Mouse (Mus musculus) midbrain, embryonic 12.5 days (tissue): ENCODE results near the gene Gm49601. TPM values are rescaled to one million over a fixed set of nuclear protein-coding genes. Genes with fewer than 3 reads are reported as not detected.

Experiments
- ATAC-seq: fragments of 200-750 bp; cut with Nextera tagmentation; 2 replicates; pipeline ENCODE4 v1.8.0; 2017; ENCODE audit warnings: low read depth, moderate TSS enrichment, moderate library complexity; ENCODE audit not compliant: low FRiP score
- H3K27ac ChIP-seq: fragments of 300-500 bp; sonication (generic); replicated peaks from 2 replicates; pipeline ENCODE4 v1.5.1; 2016; ENCODE audit warnings: mild to moderate bottlenecking
- H3K27me3 ChIP-seq: fragments of 300-500 bp; sonication (generic); 2 replicates; pipeline ENCODE4 v1.6.1; 2016; ENCODE audit warnings: mild to moderate bottlenecking
- H3K36me3 ChIP-seq: fragments of 300-500 bp; sonication (generic); 2 replicates; pipeline ENCODE4 v1.6.1; 2016
- H3K4me1 ChIP-seq: fragments of 300-500 bp; sonication (generic); 2 replicates; pipeline ENCODE4 v1.6.1; 2016
- H3K4me2 ChIP-seq: fragments of 300-500 bp; sonication (generic); replicated peaks from 2 replicates; pipeline ENCODE4 v1.6.1; 2016; ENCODE audit warnings: mild to moderate bottlenecking, moderate library complexity
- H3K4me3 ChIP-seq: fragments of 300-500 bp; sonication (generic); 2 replicates; pipeline ENCODE4 v1.5.1; 2016; ENCODE audit warnings: mild to moderate bottlenecking
- H3K9ac ChIP-seq: fragments of 300-500 bp; sonication (generic); replicated peaks from 2 replicates; pipeline ENCODE4 v1.6.1; 2016; ENCODE audit warnings: mild to moderate bottlenecking, moderate library complexity
- H3K9me3 ChIP-seq: fragments of 300-500 bp; sonication (generic); 2 replicates; pipeline ENCODE4 v1.6.1; 2016; ENCODE audit warnings: mild to moderate bottlenecking
- WGBS: fragments of 180-500 bp; shearing (Covaris S2); methylation state at CpG from one replicate; pipeline ENCODE4 v1.1.7; 2016; 5-methylcytosine and 5-hydroxymethylcytosine counted together
- polyA plus RNA-seq: library from polyadenylated mRNA; unstranded; fragments of >200 nt; fragmentation: Nextera tagmentation; extraction: Ambion mirVana; gene quantifications from 2 replicates; pipeline ENCODE4 v1.2.1, GENCODE M21; 2016

The Gm49601 gene
- polyA plus RNA-seq, 1 experiment from 2014 or later, result 13.5 TPM

GRCm38 (mm10) chr16:18584901-18585510 is 41.2 kb downstream of the Gm49601 start:
- H3K27me3 ChIP-seq, result peaks cover 99% of the 10 kb centered on the region
- H3K4me3 ChIP-seq, result no peak overlapping the region
- no peaks in the 10 kb centered on the region for H3K9me3 ChIP-seq
- H3K9ac ChIP-seq, result no peak overlapping the region
- no peak overlapping the region for H3K27ac ChIP-seq
- H3K4me2 ChIP-seq, result no peak overlapping the region
- no peak for ATAC-seq
- H3K4me1 ChIP-seq, result peaks cover 40% of the 10 kb centered on the region
- no peaks in the 10 kb centered on the region for H3K36me3 ChIP-seq
- 8% methylated on average over 10 of the region's 10 CpGs for WGBS

GRCm38 (mm10) chr16:18583673-18584357 is 42.4 kb downstream of the Gm49601 start:
- Histone ChIP-seq H3K36me3 (no peaks in the 10 kb centered on the region), H3K4me3 (no peak overlapping the region), H3K27me3 (peaks cover 96% of the 10 kb centered on the region), H3K4me1 (peaks cover 37% of the 10 kb centered on the region), H3K27ac (no peak overlapping the region), H3K9ac (no peak overlapping the region), H3K9me3 (no peaks in the 10 kb centered on the region), H3K4me2 (no peak overlapping the region)
- no peak for ATAC-seq
- 6% methylated on average over 10 of the region's 10 CpGs for WGBS

GRCm38 (mm10) chr16:18583169-18583568 is 43.1 kb downstream of the Gm49601 start:
- no peaks in the 10 kb centered on the region for H3K9me3 ChIP-seq
- H3K9ac ChIP-seq, result no peak overlapping the region
- peaks cover 32% of the 10 kb centered on the region for H3K4me1 ChIP-seq
- WGBS, result 8% methylated on average over 10 of the region's 10 CpGs
- H3K4me3 ChIP-seq, result peak overlapping the region; percentile 39; the same call in 1 of the 2 replicates
- no peaks in the 10 kb centered on the region for H3K36me3 ChIP-seq
- no peak overlapping the region for H3K4me2 ChIP-seq
- ATAC-seq, result no peak
- H3K27ac ChIP-seq, result no peak overlapping the region
- peaks cover 96% of the 10 kb centered on the region for H3K27me3 ChIP-seq

GRCm38 (mm10) chr16:18582426-18583148 is 43.6 kb downstream of the Gm49601 start:
- Histone ChIP-seq H3K4me1 (peaks cover 26% of the 10 kb centered on the region), H3K9me3 (no peaks in the 10 kb centered on the region), H3K9ac (no peak overlapping the region), H3K27me3 (peaks cover 96% of the 10 kb centered on the region), H3K36me3 (no peaks in the 10 kb centered on the region), H3K4me3 (peak overlapping the region; percentile 39), H3K4me2 (peak overlapping the region; percentile 49), H3K27ac (no peak overlapping the region)
- under 1% methylated on average over 66 of the region's 67 CpGs for WGBS
- no peak for ATAC-seq

- no peak overlapping the region for H3K9ac ChIP-seq
- H3K4me2 ChIP-seq, result peak overlapping the region; percentile 49
- H3K27me3 ChIP-seq, result peaks cover 91% of the 10 kb centered on the region
- no peak overlapping the region for H3K27ac ChIP-seq
- H3K9me3 ChIP-seq, result no peaks in the 10 kb centered on the region
- WGBS, result under 1% methylated on average over 66 of the region's 66 CpGs
- 0 out of 2 replicates have a peak, but pooled peaks have one; percentile 13 for ATAC-seq
- H3K36me3 ChIP-seq, result no peaks in the 10 kb centered on the region
- H3K4me1 ChIP-seq, result peaks cover 25% of the 10 kb centered on the region
- H3K4me3 ChIP-seq, result peak overlapping the region; percentile 39
Measured at GRCm38 (mm10) chr16:18581623-18582205, 44.5 kb downstream of the Gm49601 start.

GRCm38 (mm10) chr16:18581050-18581622 is 45.1 kb downstream of the Gm49601 start:
- no peak overlapping the region for H3K27ac ChIP-seq
- no peaks in the 10 kb centered on the region for H3K36me3 ChIP-seq
- H3K4me1 ChIP-seq, result peaks cover 19% of the 10 kb centered on the region
- peaks cover 85% of the 10 kb centered on the region for H3K27me3 ChIP-seq
- H3K9ac ChIP-seq, result no peak overlapping the region
- peak overlapping the region; percentile 49 for H3K4me2 ChIP-seq
- peak overlapping the region; percentile 39 for H3K4me3 ChIP-seq
- H3K9me3 ChIP-seq, result no peaks in the 10 kb centered on the region
- ATAC-seq, result no peak
- WGBS, result 3% methylated on average over 21 of the region's 21 CpGs

- Histone ChIP-seq H3K27ac (no peak overlapping the region), H3K4me1 (peaks cover 14% of the 10 kb centered on the region), H3K9me3 (no peaks in the 10 kb centered on the region), H3K36me3 (no peaks in the 10 kb centered on the region), H3K4me2 (no peak overlapping the region), H3K4me3 (no peak overlapping the region), H3K27me3 (peaks cover 78% of the 10 kb centered on the region), H3K9ac (no peak overlapping the region)
- no peak for ATAC-seq
- WGBS, result 11% methylated on average over 2 of the region's 2 CpGs
Measured at GRCm38 (mm10) chr16:18580389-18580788, 45.8 kb downstream of the Gm49601 start.

- Histone ChIP-seq H3K4me2 (no peak overlapping the region), H3K36me3 (no peaks in the 10 kb centered on the region), H3K9ac (no peak overlapping the region), H3K9me3 (no peaks in the 10 kb centered on the region), H3K4me3 (no peak overlapping the region), H3K4me1 (peaks cover 14% of the 10 kb centered on the region), H3K27me3 (peaks cover 50% of the 10 kb centered on the region), H3K27ac (no peak overlapping the region)
- no peak for ATAC-seq
- WGBS, result 8% methylated on average over 5 of the region's 5 CpGs
Measured at GRCm38 (mm10) chr16:18577599-18578160, 48.5 kb downstream of the Gm49601 start.

GRCm38 (mm10) chr16:18577071-18577470 is 49.2 kb downstream of the Gm49601 start:
- Histone ChIP-seq H3K36me3 (no peaks in the 10 kb centered on the region), H3K4me2 (no peak overlapping the region), H3K4me3 (no peak overlapping the region), H3K4me1 (peaks cover 10% of the 10 kb centered on the region), H3K27ac (no peak overlapping the region), H3K9ac (no peak overlapping the region), H3K27me3 (peaks cover 44% of the 10 kb centered on the region), H3K9me3 (no peaks in the 10 kb centered on the region)
- 49% methylated on average over 3 of the region's 3 CpGs for WGBS
- no peak for ATAC-seq

GRCm38 (mm10) chr16:18574196-18574595 is 52.0 kb downstream of the Gm49601 start:
- no peaks in the 10 kb centered on the region for H3K36me3 ChIP-seq
- 76% methylated on average over 8 of the region's 8 CpGs for WGBS
- no peak for ATAC-seq
- H3K27ac ChIP-seq, result no peak overlapping the region
- no peak overlapping the region for H3K4me3 ChIP-seq
- no peak overlapping the region for H3K4me2 ChIP-seq
- no peak overlapping the region for H3K9ac ChIP-seq
- no peaks in the 10 kb centered on the region for H3K9me3 ChIP-seq
- H3K27me3 ChIP-seq, result peaks cover 16% of the 10 kb centered on the region
- no peaks in the 10 kb centered on the region for H3K4me1 ChIP-seq
